Mouse (Mus musculus) E14TG2a.4 (cell line): ENCODE data around the gene Atp2a1.
A peak's percentile ranks its signal among the peaks of the same experiment; 100 is the strongest.

Experiments used
- CTCF ChIP-seq: conservative IDR thresholded peaks from 2 replicates; pipeline ENCODE4 v1.5.1; 2014; ENCODE audit warnings: low read length
- NANOG ChIP-seq: IDR thresholded peaks from 2 replicates; pipeline ENCODE4 v1.6.1; 2014; ENCODE audit warnings: borderline replicate concordance, low read length, mixed read lengths

- no peak for TF ChIP-seq CTCF
- 0 out of 2 replicates have a peak, but pooled peaks have one; percentile 12 for TF ChIP-seq NANOG
Observed at GRCm38 (mm10) chr7:126435801-126436200, 27.1 kb downstream of the Atp2a1 start.
